Mouse (Mus musculus) lung, embryonic 15.5 days (tissue): ENCODE measurements around the gene Sclt1. TPM values are rescaled to one million over a fixed set of nuclear protein-coding genes. Genes with fewer than 3 reads are reported as not detected.

ENCODE experiments used
- ATAC-seq: fragments of 200-750 bp; cut with Nextera tagmentation; 2 replicates; pipeline ENCODE4 v1.8.0; 2017; ENCODE audit warnings: moderate number of reproducible peaks, borderline replicate concordance; ENCODE audit not compliant: low FRiP score, low TSS enrichment; ENCODE audit errors: extremely low read depth
- H3K27ac ChIP-seq: fragments of 300-500 bp; sonication (generic); 2 replicates; pipeline ENCODE4 v1.5.1; 2015; ENCODE audit warnings: moderate library complexity, mild to moderate bottlenecking, inconsistent platforms
- H3K27me3 ChIP-seq: fragments of 300-500 bp; sonication (generic); 2 replicates; pipeline ENCODE4 v1.6.1; 2015; ENCODE audit warnings: inconsistent platforms
- H3K36me3 ChIP-seq: fragments of 300-500 bp; sonication (generic); 2 replicates; pipeline ENCODE4 v1.6.1; 2015; ENCODE audit warnings: inconsistent platforms
- H3K4me1 ChIP-seq: fragments of 300-500 bp; sonication (generic); 2 replicates; pipeline ENCODE4 v1.6.1; 2015; ENCODE audit warnings: inconsistent platforms
- H3K4me2 ChIP-seq: fragments of 300-500 bp; sonication (generic); 2 replicates; pipeline ENCODE4 v1.6.1; 2015; ENCODE audit warnings: inconsistent platforms, mild to moderate bottlenecking, moderate library complexity
- H3K4me3 ChIP-seq: fragments of 300-500 bp; sonication (generic); 2 replicates; pipeline ENCODE4 v1.5.1; 2015; ENCODE audit warnings: mild to moderate bottlenecking, inconsistent platforms
- H3K9ac ChIP-seq: fragments of 300-500 bp; sonication (generic); 2 replicates; pipeline ENCODE4 v1.6.1; 2015; ENCODE audit warnings: inconsistent platforms
- H3K9me3 ChIP-seq: fragments of 300-500 bp; sonication (generic); 2 replicates; pipeline ENCODE4 v1.6.1; 2016; ENCODE audit warnings: inconsistent platforms
- WGBS: fragments of 180-500 bp; shearing (Covaris S2); methylation state at CpG from one replicate; pipeline ENCODE4 v1.1.7; 2015; 5-methylcytosine and 5-hydroxymethylcytosine counted together
- polyA plus RNA-seq: library from polyadenylated mRNA; unstranded; fragments of >200 nt; fragmentation: Nextera tagmentation; extraction: Ambion mirVana; gene quantifications from 2 replicates; pipeline ENCODE4 v1.2.1, GENCODE M21; 2015

The Sclt1 gene
- polyA plus RNA-seq, 1 experiment from 2014 or later = 20.7 TPM

DNA sequence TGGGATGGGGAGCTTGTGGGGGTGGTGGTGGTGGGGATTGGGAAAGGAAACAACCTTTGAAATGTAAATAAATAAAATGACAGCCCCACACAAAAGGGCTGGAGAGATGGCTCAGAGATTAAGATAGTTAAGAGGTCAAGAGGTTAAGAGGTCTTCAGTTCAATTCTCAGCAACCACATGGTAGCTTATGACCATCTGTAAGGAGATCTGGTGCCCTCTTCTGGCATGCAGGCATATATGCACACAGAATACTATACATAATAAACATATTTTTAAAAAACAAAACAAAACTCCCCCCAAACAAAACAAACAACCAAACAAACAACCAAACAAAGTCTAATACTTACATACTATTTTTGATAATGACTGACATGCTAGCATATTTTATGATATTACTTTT, 67.5 kb downstream of the Sclt1 start:
- no peak overlapping the region for H3K4me2 ChIP-seq
- H3K9me3 ChIP-seq = no peaks in the 10 kb centered on the region
- H3K9ac ChIP-seq = no peak overlapping the region
- no peak overlapping the region for H3K4me3 ChIP-seq
- no peaks in the 10 kb centered on the region for H3K27me3 ChIP-seq
- no peaks in the 10 kb centered on the region for H3K36me3 ChIP-seq
- ATAC-seq = no peak
- no peak overlapping the region for H3K27ac ChIP-seq
- H3K4me1 ChIP-seq = no peaks in the 10 kb centered on the region

DNA sequence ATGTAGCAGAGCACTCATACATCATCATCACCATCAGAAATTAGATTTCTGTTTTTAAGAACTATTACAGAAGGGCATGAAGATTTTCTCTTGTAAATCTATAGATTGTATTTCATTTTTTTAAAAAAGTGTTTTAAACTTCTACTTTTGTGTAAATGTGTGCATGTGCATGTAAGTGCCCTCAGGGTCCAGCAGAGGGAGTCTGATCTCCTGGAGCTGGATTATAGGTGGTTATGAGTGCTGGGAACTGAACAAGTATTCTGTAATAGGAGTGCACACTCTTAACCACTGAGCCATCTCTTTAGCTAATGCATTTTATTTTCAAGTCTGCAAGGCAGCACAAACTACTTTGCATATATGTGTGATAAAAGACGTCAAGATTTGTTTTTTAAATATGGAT, 86.7 kb downstream of the Sclt1 start:
- Histone ChIP-seq H3K27ac (no peak overlapping the region), H3K4me2 (no peak overlapping the region), H3K36me3 (peaks cover 3% of the 10 kb centered on the region; the same call in 1 of the 2 replicates), H3K9ac (no peak overlapping the region), H3K27me3 (no peaks in the 10 kb centered on the region), H3K4me1 (no peaks in the 10 kb centered on the region), H3K4me3 (no peak overlapping the region), H3K9me3 (no peaks in the 10 kb centered on the region; the same call in 1 of the 2 replicates)
- WGBS = 91% methylated on average over 1 of the region's 1 CpGs
- no peak for ATAC-seq

DNA sequence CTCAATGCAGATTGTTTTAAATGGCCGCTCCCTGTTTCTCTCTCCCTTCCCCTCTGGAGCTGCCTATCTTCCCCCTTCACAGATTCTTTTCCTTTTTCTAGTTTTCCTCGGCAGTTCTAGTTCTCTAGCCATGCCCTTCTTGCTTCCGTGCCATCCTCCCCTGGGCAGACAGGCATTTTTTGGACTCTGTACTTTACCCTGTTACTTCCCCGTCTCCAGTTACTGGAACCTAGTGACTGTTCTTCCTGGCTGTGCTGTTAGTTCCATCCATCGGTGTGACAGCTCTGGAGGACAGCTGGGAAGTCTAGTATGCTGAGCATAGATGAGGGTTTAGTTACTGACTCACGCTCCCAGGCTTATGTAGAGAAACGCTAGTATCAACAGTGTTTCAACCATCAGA, 121.3 kb downstream of the Sclt1 start:
- Histone ChIP-seq H3K27ac (no peak overlapping the region), H3K4me2 (no peak overlapping the region), H3K36me3 (no peaks in the 10 kb centered on the region), H3K4me3 (no peak overlapping the region), H3K9ac (no peak overlapping the region), H3K9me3 (no peaks in the 10 kb centered on the region), H3K4me1 (no peaks in the 10 kb centered on the region), H3K27me3 (no peaks in the 10 kb centered on the region)
- no peak for ATAC-seq
- 84% methylated on average over 7 of the region's 7 CpGs for WGBS

DNA sequence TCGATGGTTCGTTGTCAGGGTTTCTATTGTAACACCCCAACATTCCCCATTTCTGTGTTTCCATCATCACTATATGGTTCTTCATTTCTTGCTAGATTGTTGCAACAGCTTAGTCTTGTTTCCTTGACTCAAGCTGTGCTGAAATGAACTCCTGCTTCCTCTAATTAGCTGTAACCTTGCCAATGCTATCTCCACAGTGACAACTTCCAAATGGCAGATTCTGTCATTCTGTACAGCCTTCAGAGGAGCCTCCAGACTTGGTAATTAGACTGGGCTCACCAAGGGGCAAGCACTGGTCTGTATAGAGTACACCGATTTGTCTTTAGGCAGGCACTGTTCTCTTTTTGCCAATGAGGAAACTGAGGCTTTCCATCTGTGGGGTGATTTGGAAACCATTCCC, 123.8 kb downstream of the Sclt1 start:
- H3K9ac ChIP-seq = no peak overlapping the region
- H3K9me3 ChIP-seq = no peaks in the 10 kb centered on the region
- no peaks in the 10 kb centered on the region for H3K4me1 ChIP-seq
- WGBS = 87% methylated on average over 3 of the region's 3 CpGs
- ATAC-seq = no peak
- no peak overlapping the region for H3K27ac ChIP-seq
- H3K27me3 ChIP-seq = no peaks in the 10 kb centered on the region
- H3K4me2 ChIP-seq = no peak overlapping the region
- H3K4me3 ChIP-seq = no peak overlapping the region
- H3K36me3 ChIP-seq = peaks cover 7% of the 10 kb centered on the region

DNA sequence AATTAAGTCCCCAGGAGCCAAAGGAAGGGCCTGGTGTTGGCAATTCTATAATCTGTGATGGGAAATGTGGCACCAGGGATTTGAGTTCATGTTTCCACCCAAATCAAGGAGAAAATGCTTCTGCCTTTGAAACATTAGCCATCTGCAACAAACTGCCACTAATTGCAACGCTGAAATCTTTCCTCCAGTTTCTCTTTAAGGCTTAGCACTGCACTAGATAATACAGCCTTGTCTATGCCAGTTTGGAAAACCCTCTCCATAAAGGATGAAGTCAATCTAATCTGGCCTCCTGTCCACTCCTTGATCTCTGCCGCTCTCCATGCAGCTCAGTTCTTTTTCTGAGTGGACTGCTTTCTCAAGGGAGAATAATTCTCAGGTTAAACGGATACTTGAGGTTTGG, 124.3 kb downstream of the Sclt1 start:
- ATAC-seq = no peak
- H3K27ac ChIP-seq = no peak overlapping the region
- 76% methylated on average over 3 of the region's 3 CpGs for WGBS

DNA sequence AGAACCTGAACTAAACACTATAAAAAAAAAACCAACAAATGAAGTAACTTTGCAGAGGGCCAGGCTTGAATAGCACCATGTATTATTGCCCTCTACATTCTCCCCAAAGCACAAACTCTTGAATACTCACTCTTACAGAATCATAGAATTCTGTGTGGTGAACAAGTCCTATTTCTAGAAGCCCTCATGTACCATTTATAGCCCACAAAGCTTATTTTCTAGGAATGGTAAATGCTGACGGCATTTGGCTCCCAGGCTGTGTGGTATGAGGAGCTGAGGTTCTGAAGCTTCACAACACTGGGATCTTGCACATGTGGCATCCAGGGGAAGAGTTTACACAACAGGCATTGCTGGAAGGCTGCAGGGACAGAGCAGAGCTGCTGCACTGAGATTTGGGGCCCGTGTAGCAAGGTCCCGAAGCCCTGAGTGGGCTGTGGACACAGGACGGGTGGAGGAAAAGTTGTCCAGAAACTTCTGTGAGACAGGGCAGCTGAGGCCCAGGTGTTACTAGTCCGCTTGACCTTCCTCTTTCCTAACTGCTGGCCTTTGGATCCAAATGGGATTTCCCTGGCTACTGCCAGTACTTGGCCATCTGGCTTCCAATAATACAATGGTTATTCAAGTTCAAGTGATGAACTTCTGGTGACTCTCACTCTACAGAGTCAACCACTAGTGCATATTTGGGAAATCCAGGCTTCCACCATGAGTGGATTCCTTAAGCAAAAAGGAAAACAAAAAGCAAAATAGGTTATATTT, 127.9 kb downstream of the Sclt1 start:
- Histone ChIP-seq H3K4me1 (no peaks in the 10 kb centered on the region), H3K4me2 (no peak overlapping the region), H3K4me3 (no peak overlapping the region), H3K27me3 (no peaks in the 10 kb centered on the region), H3K36me3 (peaks cover 23% of the 10 kb centered on the region), H3K9ac (no peak overlapping the region), H3K27ac (no peak overlapping the region), H3K9me3 (no peaks in the 10 kb centered on the region)
- 87% methylated on average over 5 of the region's 5 CpGs for WGBS
- ATAC-seq = no peak

More for the DNA sequence above, 124.3 kb downstream of the Sclt1 start:
- Histone ChIP-seq H3K9me3 (no peaks in the 10 kb centered on the region), H3K36me3 (peaks cover 11% of the 10 kb centered on the region), H3K4me2 (no peak overlapping the region), H3K4me1 (no peaks in the 10 kb centered on the region), H3K4me3 (no peak overlapping the region), H3K9ac (no peak overlapping the region), H3K27me3 (no peaks in the 10 kb centered on the region)

DNA sequence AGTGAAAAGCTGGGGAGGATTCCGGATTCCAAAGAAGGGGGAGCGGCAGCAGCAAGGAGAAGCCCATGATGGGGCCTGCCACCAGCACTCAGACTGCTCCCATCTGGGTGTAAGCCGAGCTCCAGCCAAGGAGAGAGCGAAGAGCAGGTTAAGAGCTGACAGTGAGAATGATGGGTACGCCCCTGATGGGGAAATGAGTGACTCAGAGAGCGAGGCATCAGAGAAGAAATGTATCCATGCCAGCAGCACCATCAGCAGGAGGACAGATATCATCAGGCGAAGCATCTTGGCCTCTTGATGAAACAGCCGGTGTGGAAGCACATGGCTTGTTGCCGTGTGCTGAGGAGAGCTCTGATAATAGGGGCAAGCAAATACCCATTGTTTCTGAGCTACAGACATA, 128.6 kb downstream of the Sclt1 start:
- H3K36me3 ChIP-seq = peaks cover 23% of the 10 kb centered on the region
- no peak overlapping the region for H3K4me3 ChIP-seq
- H3K9me3 ChIP-seq = no peaks in the 10 kb centered on the region
- no peak overlapping the region for H3K27ac ChIP-seq
- H3K4me1 ChIP-seq = no peaks in the 10 kb centered on the region
- no peak for ATAC-seq
- 82% methylated on average over 9 of the region's 9 CpGs for WGBS
- H3K9ac ChIP-seq = no peak overlapping the region
- H3K4me2 ChIP-seq = no peak overlapping the region
- H3K27me3 ChIP-seq = no peaks in the 10 kb centered on the region

DNA sequence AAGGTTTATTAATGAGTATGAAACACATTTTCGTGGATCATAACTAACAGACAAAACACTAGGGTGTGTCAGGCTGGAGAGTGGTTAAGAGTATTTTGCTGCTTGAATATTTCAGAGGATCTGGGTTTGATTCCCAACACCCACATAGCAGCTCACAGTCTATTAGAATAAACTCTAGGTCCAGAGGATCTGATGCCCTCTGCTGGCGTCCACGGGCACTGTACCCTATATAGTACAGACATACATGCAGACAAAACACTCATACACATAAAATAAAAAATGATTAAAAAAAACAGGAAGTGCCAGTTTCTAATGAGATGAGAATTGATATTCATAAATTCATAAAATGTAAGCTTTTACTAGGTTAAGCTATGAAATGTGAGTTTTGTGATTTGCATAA, 130.1 kb downstream of the Sclt1 start:
- peaks cover 23% of the 10 kb centered on the region for H3K36me3 ChIP-seq
- H3K27ac ChIP-seq = no peak overlapping the region
- 87% methylated on average over 3 of the region's 3 CpGs for WGBS
- no peaks in the 10 kb centered on the region for H3K9me3 ChIP-seq
- no peak for ATAC-seq
- no peak overlapping the region for H3K4me3 ChIP-seq
- H3K4me2 ChIP-seq = no peak overlapping the region
- H3K9ac ChIP-seq = no peak overlapping the region
- H3K27me3 ChIP-seq = no peaks in the 10 kb centered on the region
- no peaks in the 10 kb centered on the region for H3K4me1 ChIP-seq

DNA sequence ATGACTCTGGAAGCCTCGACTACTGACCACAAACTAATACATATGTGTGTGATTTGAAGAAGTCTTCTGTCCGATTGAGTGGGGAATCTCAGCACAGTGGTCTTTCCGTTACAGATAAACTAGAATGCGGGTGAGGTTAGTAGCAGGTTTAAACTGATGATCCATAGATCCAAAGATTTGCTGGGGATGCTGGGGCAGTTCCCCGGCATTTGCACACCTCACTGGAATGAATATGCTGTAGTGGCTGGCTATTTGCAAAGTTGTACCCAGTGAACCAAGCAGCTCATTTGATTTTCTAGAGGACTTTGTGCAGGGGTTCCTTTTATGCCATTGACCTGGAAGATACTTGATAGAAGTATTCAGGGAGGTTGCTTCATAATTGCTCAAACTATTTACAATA, 133.2 kb downstream of the Sclt1 start:
- Histone ChIP-seq H3K27ac (no peak overlapping the region), H3K36me3 (peaks cover 28% of the 10 kb centered on the region), H3K4me1 (no peaks in the 10 kb centered on the region), H3K4me2 (no peak overlapping the region), H3K9ac (no peak overlapping the region), H3K9me3 (no peaks in the 10 kb centered on the region), H3K4me3 (no peak overlapping the region), H3K27me3 (no peaks in the 10 kb centered on the region)
- 86% methylated on average over 5 of the region's 5 CpGs for WGBS
- ATAC-seq = no peak

DNA sequence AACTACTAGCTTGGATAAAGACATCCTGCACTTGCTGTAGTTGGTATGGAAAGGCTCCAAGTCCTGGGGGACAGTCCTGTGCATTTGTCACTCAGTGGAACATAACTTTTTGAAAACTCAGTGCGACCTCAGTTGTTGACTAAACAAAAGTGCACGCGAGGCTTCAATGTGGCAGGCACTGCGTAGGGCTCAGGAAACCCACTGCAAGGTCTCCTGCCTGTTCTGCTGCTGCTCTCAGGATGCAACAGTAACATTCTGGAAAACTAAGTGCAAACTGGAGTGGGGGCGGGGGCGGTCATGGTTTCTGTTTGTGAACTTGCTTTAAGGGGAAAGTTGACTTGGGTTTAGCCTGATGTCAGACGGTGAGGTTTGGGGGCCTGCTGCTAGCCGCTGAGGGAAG, 134.8 kb downstream of the Sclt1 start:
- no peaks in the 10 kb centered on the region for H3K9me3 ChIP-seq
- ATAC-seq = no peak
- no peaks in the 10 kb centered on the region for H3K4me1 ChIP-seq
- WGBS = 83% methylated on average over 8 of the region's 8 CpGs
- no peaks in the 10 kb centered on the region for H3K27me3 ChIP-seq
- no peak overlapping the region for H3K9ac ChIP-seq
- H3K4me3 ChIP-seq = no peak overlapping the region
- H3K27ac ChIP-seq = no peak overlapping the region
- no peak overlapping the region for H3K4me2 ChIP-seq
- peaks cover 15% of the 10 kb centered on the region; the same call in 1 of the 2 replicates for H3K36me3 ChIP-seq

DNA sequence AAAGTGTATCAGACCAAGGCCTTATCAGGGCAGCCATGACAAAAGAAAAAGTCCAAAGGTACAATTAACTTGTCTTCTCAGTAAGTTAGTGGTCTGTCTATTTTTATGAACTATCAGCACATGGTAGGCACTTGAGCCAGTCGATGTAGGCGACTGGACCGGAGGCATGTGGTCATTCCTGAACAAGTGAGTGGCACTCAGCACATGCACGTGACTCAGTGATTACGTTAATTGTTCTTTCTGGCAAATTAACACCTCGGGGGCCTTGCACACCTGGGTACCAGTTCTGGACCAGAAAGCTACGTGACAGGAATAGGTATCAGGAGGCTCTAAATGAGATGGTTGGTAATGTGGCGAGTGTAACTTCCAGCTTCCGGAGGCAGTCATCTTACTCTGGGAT, 135.3 kb downstream of the Sclt1 start:
- H3K36me3 ChIP-seq = peaks cover 11% of the 10 kb centered on the region; the same call in 1 of the 2 replicates
- ATAC-seq = no peak
- 87% methylated on average over 9 of the region's 9 CpGs for WGBS
- H3K4me2 ChIP-seq = no peak overlapping the region
- no peaks in the 10 kb centered on the region for H3K9me3 ChIP-seq
- no peak overlapping the region for H3K27ac ChIP-seq
- H3K27me3 ChIP-seq = no peaks in the 10 kb centered on the region
- H3K9ac ChIP-seq = no peak overlapping the region
- H3K4me3 ChIP-seq = no peak overlapping the region
- no peaks in the 10 kb centered on the region for H3K4me1 ChIP-seq

DNA sequence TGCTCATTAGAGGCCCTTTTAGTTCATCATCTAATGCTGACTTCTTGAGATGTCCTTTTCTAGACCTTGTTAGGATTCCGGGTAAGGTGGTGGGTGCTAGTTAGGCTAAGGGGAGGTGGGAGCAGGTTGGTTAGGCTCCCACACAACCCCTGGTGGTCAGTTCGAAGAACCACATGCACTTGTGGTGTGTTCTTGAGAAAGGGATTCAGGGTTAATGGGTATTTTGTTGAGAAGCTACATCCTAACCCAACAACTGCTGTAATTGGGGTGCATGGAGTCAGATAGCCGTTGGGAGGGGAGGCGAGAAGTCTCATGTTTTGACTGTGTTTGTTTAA, 136.0 kb downstream of the Sclt1 start:
- H3K4me3 ChIP-seq = no peak overlapping the region
- peaks cover 8% of the 10 kb centered on the region; the same call in 1 of the 2 replicates for H3K36me3 ChIP-seq

More for the DNA sequence above, 136.0 kb downstream of the Sclt1 start:
- no peaks in the 10 kb centered on the region for H3K9me3 ChIP-seq
- H3K4me2 ChIP-seq = no peak overlapping the region
- WGBS = 85% methylated on average over 4 of the region's 4 CpGs
- H3K4me1 ChIP-seq = no peaks in the 10 kb centered on the region
- H3K27ac ChIP-seq = no peak overlapping the region
- H3K9ac ChIP-seq = no peak overlapping the region
- no peaks in the 10 kb centered on the region for H3K27me3 ChIP-seq
- no peak for ATAC-seq
